ENCODE assay signal across 14 mouse cellular contexts in the genomic region with DNA sequence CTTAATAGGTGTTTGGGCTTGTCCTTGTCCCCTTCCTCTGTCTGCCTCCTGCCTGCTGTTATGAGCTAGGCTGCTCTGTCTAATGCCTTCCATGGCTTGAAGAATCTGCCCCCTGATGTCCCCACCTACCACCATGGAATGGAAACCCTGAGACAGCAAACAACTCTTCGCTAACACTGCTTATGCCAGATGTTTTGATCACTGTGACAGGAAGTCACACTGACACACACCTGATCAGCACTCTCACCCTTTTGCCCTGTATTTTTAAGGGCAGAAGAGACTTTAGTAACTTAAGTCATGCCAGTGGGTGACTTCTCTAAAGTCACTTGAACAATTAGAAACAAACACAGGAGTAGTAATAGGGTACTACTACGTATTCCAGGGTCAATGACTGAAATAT.
"Had no signal": no experiment of that assay in that cellular context is flagged by ENCODE, and none has a peak within 500 bp of the region (broad histone marks: within the 10 kb centered on the region; RNA-seq: fewer than 3 reads in every experiment).

No protein-coding gene starts in this region.

- ATAC-seq: intestine, embryonic 16.5 days had no signal

- H3K4me3 ChIP-seq: kidney, embryonic 15.5 days; limb, embryonic 15.5 days; liver, embryonic 12.5 days; myocyte; neural tube, embryonic 13.5 days had no signal

- H3K27ac ChIP-seq: kidney, embryonic 15.5 days; limb, embryonic 15.5 days; liver, embryonic 12.5 days; neural tube, embryonic 13.5 days had no signal

- DNase-seq: layer of hippocampus, postnatal 36 days; lung, embryonic 14.5 days; lung, postnatal 10 days; lung, postnatal 4 days; retina, postnatal 1 day; right cerebral cortex, postnatal 4 days had no signal

- H3K4me2 ChIP-seq: kidney, embryonic 15.5 days; limb, embryonic 15.5 days; liver, embryonic 12.5 days; lung, embryonic 14.5 days; midbrain, embryonic 11.5 days; neural tube, embryonic 13.5 days had no signal

- H3K27me3 ChIP-seq: kidney, embryonic 15.5 days; limb, embryonic 15.5 days; neural tube, embryonic 13.5 days had no signal

- H3K9ac ChIP-seq: kidney, embryonic 15.5 days; limb, embryonic 15.5 days; liver, embryonic 12.5 days; lung, embryonic 14.5 days; neural tube, embryonic 13.5 days had no signal

- H3K4me1 ChIP-seq: kidney, embryonic 15.5 days; limb, embryonic 15.5 days; liver, embryonic 12.5 days; neural tube, embryonic 13.5 days had no signal

- H3K9me3 ChIP-seq: kidney, embryonic 15.5 days; limb, embryonic 15.5 days; liver, embryonic 12.5 days; megakaryocyte, embryonic 14.5 days; neural tube, embryonic 13.5 days had no signal

- H3K36me3 ChIP-seq: kidney, embryonic 15.5 days; limb, embryonic 15.5 days; liver, embryonic 12.5 days; neural tube, embryonic 13.5 days had no signal
